Mouse (Mus musculus) spleen, postnatal 10 days (tissue): ENCODE results near the gene Slc4a8.

ENCODE experiments used
- DNase-seq, 2 experiments: peaks; one replicate each; pipeline ENCODE4 v3.0.0; 2021 to 2022; ENCODE audit warnings: low spot score in 2 of 2

The Slc4a8 gene

DNA sequence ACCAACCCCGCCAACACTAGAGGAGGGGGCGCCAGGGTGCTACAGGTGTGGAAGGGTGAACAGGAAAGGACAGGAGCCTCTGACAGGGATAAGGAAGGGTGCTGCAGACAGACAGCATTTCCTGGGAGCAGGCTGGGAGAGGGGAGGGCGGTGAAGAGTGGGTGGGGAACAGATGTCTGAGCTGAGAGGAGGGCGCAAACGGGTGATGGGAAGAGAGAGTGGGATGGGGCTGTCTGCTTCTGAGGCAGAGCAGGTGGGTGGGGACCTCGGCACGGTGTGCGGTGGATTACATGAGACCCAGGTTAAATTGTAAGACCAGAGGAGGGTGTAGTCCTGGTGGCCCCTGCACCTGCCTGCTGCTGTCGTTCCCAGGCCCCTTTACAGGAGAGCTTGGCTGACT, 68.2 kb downstream of the Slc4a8 start:
- DNase-seq = no peak

DNA sequence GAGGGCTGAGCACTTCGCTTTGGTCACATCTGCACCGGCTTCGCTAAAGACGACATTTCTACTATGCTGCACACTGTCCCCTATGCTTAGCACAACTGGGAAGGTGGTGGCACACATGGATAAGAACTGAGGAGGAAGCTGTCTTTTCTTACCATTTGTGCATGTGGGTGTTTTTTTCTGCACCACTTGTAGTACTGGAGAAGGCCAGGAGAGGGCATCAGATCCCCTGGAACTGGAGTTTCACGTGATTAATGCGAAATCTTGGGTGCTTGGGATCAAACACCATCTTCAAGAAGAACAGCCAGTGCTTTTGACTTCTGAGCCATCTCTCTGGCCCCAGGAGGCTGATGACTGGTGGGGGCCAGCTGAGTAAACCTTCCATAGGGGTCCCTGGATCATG, 69.1 kb downstream of the Slc4a8 start:
- DNase-seq = peak in 1 of 2 experiments; percentile 53

DNA sequence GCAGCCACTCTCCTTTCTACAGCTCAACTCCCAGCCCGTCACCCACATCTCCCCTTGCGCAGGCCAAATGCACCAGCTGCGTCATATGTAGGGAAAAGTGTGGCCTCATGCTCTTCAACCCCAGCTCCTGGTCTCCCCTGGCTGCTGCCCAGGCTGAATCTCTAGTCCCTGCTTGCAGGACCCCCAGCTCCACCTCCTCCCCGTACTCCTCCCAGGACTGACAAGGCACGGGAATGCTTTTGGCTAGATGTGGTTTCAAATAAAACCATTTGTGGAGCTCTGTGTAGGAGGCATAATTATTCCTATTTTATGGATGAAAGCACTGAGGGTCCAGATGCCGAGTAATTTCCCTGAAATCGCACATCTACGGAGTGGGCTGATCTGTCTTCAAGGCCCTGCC, 70.6 kb downstream of the Slc4a8 start:
- DNase-seq = no peak

DNA sequence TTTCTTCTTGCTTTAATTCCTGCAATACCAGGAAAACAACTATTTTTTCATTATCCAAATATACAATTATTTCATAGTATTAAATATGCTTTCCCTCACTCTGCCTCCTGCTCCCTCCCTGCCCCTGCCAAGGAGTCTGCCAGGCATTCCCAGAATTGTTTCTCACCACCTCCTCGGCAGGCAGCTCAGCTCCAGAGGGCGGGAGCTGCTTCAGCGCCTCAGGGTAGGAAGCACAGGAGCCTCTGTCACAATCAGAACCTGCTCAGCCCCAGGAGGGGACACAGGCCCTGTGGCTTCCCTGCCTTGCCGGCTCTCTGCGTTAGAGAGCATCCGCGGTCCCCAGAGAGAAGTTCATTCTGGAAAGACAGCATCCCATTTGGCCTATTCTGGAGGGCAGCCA, 71.2 kb downstream of the Slc4a8 start:
- no peak for DNase-seq

DNA sequence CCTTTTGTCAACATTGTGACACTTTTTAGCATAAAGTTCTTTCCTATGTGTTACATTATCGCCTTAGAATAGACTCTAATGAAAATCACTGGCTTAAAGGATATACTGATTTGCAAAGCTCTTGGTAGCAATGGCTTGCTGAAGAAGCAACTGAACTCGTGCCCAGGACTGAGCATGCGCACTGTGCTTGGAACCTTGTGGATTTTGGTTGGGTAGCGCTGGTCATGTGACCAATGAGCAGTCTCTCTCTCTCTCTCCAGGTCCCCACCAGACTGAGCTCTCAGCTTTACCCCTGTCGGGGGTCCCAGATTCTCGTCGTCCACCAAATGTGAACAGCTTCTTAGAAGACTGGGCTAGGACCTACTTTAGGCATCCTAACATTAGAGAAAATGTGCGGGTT, 75.2 kb downstream of the Slc4a8 start:
- DNase-seq = no peak

DNA sequence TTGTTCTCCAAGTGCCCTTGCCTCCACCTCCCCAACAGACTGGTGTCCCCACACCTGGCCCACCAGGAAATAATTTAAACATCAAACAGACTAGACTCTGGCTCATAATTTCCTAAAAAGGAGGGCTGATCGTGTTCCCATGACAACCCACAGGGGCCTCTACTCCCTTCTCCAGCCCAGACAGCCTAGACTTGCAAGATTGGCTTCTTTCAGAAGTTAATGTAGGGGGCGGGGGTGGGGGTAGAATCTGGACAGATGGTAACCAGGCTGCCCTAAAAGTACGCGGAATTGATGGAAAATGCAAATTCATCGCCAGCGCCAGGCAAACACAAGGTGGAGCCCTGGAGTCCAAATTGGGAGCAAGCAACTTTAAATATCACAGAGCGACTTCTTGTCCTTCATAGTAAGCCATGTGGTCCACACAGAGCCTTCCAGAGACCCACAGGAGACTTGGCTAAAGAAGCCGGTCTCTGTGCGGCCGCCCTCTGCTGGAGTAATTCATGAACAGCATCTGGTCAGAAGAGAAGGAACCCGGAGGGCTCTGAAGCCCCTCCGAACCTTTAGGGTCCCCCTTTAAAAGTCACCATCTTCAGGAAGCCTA, 77.2 kb downstream of the Slc4a8 start:
- DNase-seq = peak in 1 of 2 experiments; percentile 53

DNA sequence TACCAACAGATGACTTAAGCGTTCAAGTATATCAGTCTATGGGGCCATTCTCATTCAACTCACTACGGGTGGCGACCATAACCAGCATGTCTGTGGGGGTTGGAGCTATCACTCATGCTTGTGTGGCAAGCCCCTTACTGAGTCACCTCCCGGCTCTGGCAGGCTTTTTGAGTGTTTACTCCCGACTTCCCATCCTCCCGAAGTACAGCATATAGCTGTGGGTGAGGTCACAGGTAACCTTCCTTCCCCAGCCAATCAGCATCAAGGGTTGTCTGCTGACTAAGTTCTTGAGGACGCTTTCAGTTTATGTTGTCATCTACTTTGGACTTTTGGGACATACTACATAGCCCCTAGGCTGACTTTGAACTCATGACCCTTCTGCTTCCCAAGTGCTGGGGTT, 82.8 kb downstream of the Slc4a8 start:
- DNase-seq = no peak

DNA sequence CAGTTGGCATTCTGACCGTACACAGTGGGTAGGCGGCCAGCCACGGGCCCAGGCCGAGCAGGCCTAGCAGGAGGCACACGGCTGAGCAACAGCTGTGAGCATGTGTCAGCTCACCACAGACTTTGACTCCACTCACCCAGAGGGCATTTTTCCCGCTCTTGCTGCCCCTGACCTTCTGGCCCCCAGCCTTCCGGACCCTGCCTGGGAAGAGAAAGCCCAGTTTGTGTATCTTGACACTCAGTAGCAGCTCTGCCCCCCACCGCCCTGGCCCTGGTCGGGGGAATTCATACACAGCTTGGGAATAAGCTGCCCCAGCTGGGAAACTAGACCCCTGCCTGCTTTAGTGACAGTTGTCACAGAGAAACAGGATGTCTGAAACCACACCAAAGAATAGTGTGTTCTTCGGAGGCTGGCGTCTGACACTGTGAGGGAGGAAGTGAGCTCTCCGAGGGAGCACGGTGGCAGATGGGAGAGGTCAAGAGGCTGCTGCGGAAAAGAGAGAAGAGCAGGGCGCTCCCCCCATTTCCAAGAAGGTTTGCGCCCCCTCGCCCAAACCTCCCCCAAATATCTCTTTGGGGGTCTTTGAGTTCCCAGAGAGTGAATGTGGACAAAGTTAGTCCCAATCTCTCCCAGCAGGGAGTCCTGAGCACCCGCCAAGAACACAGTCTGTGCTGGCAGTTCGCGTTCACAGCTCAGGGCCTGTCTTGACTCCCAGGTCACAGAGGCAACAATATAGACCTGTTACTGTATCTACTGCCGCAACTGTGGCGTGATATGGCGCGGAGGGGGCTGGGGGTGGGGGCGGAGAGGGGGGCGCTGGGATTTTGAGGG, 83.7 kb downstream of the Slc4a8 start:
- peak in 1 of 2 experiments; percentile 32 for DNase-seq

DNA sequence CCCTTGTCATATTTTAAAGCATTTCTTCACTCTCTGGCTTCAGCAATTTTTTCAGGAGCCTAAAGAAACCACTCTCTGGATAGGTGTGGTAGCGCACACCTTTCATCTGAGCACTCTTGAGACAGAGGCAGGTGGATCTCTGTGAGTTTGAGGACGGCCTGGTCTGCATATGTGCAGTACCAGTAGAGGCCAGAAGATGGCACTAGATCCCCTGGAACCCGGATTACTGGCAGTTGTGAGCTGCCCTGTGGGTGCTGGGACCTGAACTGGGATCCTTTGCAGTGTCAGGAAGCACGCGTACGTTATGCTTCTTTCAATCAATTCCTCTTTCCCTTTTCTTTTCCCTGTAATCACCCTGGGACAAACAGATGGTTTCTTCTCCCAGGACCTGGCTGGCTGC, 85.6 kb downstream of the Slc4a8 start:
- no peak for DNase-seq

DNA sequence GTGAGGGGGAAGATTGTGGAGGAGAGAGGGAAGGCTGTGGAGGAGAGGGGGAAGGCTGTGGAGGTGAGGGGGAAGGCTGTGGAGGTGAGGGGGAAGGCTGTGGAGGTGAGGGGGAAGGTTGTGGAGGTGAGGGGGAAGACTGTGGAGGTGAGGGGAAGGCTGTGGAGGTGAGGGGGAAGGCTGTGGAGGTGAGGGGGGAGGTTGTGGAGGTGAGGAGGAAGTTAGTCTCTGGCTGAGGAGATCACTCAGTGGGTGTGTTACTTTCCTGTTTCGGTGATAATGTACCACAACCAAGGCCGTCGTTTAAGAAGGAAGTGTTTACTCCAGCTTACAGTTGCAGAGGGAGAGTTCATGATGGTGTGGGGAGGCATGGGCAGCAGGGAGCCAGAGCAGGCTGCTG, 96.0 kb downstream of the Slc4a8 start:
- DNase-seq = no peak

DNA sequence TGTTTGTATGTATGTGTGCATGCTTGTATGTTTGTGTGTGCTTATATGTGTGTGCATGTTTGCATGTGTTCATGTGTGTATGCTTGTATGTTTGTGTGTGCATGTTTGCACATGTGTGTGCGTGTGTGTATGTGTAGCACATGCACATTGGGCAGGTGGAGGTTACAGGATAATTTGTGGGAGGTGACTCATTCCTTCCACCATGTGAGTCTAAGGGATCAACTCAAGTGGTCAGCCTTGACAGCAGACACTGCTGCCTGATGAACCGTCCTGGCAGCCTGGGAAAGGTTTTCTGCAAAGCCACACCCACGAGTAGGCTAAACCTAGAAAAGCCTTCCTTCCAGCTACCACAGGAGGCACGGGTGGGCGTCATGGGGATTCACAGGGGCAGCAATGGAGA, 99.3 kb downstream of the Slc4a8 start:
- no peak for DNase-seq

DNA sequence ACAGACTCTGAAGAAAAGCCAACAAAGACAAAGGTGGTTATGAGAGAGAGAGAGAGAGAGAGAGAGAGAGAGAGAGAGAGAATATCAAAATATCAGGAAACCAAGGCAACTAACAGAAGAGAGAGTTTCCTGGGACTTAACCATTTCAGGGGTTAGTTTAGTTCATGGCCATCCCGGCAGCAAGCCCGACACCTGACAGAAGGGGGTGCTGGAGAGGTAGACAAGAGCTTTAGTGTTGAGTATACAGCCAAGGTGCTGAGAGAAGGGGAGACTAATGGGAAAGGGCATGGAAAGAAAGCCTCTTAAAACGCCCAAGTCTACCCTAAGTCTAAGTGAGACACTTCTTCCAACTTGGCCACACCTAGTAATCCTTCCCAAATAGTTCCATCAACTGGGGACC, 104.0 kb downstream of the Slc4a8 start:
- no peak for DNase-seq

DNA sequence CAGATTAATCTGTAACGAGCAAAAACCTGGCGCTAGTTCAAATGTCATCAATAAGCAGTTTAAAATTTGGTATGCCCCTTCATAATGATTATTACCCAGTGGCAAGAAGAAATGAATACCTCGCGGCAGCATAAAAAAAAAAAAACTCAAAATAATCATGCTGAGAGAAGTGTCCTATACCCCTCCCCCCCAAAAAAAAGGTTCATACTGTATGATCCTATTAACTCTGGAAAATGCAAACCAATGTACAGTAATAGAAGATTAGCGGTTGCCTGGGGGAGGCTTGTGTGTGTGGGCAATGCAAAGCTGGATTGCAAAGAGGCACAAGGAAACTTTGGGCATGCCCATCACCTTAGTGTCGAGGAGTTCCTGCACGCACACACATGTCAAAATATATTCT, 108.0 kb downstream of the Slc4a8 start, which contains the start of gene Scn8a:
Gene Scn8a (plus strand): TSS at position 301 of the 400 bp plus-strand sequence.
- no peak for DNase-seq

DNA sequence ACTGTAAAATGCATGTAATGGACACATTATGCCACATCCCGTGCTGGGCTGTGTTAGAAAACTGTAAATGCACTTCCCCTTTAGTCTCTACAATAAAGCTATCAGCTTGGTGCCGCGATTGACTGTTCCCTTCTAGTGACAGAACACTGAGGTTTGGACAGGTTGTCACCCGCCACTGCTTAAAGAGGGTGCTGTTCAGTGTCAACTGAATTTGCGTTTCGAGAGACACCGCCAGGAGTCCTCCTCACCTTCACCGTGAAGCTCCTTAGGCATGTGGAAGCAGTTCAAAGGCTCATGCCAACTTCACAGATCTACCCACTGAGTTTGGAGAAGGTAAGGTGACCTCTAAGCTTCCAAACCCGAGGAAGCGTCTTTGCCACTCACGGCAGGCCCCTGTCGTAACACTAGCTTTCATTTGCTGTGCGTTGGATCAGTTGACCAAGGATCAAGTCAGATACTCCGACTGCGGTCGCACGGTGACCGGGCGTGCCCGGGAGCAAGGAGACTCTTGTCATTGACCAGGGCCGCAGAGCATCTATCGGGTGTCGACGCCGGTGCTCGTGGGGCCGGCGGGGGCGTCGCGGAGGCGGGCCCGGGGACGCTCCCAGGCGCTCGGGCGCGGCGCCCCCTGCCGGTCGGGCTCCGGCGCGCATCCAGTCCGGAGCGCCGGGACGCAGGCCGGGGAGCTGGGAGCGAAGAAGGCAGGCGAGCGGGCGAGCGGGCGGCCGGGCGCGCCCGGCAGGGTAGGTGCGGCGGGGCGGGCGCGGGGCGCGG, 108.6 kb downstream of the Slc4a8 start:
- peak in 1 of 2 experiments; percentile 41 for DNase-seq

DNA sequence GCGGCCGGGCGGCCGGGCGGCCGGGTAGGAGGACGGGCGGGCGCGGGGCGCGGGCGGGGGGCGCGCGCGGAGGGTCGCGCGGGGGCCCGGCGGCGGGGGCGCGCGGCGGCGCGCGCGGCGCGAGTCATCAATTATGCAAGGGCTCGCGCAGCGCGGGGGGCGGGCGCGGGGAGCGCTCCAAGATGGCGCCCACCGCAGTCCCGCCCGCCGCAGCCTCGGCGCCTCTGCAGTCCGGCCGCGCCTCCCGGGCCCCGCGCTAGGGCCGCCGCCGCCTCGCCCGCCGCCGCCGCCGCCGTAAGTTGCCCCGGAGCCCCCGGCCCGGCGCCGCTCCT, 109.2 kb downstream of the Slc4a8 start:
- no peak for DNase-seq

DNA sequence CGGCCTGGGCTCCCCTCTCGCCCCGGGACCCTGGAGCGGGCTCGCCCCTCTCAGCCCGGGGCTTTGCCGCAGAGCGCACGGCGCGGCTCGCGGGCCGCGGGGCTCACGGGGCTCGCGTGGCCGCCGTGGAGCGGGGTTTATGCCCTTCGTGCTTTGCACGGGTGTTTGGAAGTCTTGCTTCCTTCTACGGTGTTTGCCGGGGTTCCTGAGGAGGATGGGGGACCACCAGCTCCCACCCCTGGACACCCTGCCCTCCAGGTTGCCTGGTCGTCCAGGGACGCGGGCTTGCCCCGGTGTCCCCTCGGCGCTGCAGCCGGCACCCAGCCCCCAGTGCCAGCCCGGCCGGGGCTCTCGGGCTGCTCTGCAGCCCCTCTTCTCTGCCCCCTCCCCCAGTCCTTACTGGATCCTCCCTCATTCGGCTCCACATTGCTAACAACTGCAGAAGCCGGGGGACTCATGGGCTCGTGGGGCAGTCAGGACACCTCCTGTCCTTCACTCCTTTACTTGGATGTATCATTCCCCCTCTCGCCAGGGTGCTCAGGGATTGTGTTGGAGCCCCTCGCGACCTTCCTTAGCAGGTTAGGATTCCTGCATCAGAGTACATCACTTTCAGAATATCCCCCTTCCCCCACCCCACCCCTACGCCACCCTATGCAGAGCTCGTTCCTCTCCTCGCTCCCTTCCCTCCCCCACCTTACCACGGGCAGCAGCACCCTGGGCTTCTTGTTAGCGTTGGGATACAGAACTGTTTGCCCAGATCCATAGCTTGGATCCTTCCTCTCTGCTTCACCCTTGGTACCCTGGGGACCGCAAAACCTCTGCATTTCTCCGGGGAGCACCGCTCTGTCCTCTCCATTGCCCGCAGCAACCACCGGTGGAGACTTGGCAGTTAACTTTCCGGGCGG, 109.8 kb downstream of the Slc4a8 start:
- DNase-seq = no peak

DNA sequence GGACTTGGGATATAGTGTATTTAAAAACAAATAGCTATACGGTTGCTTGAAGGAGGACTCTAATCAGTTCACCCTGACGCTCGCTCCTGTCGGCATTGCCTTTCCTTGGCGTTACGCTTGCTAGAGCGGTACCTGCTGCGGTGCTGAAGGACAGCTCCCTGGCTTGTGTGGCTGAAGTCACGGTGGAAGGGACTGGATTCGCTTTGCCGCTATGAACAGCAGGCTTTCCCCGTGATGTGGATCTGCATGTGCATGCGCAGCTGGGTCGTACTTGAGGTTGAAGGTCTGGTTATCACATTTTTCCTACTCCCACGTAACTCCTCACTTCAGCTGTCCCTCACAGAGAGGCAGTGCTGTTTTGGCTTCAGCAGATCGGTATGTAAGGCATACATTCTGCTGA, 111.6 kb downstream of the Slc4a8 start:
- peak; percentile 18 to 76 for DNase-seq
